Mouse (Mus musculus): ENCODE data around the gene Ackr2. TPM values are rescaled to one million over a fixed set of nuclear protein-coding genes. Genes with fewer than 3 reads are reported as not detected.

Ackr2 gene
- polyA plus RNA-seq, 1 experiment from 2014 or later: 1.2 TPM

DNA sequence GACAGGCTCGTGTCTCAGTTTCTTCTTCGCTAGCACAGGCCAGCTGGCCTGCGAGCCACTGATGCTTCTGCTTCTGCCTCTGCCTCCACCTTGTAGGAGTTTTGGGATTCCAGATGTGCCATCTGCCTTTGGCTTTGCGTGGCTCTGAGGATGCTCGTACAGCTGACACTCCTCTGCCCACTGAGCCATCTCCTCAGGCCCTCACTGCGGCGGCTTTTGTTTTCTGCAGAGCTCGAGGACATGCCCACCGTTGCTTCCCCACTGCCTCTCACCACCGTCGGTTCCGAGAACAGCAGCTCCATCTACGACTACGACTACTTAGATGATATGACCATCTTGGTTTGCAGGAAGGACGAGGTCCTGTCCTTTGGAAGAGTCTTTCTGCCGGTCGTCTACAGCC lies 10.2 kb downstream of the Ackr2 start:
- Histone ChIP-seq H3K36me3 (no peaks in the 10 kb centered on the region), H3K27ac (replicated peaks) (no peak overlapping the region), H3K4me2 (no peak overlapping the region), H3K4me1 (replicated peaks) (no peaks in the 10 kb centered on the region), H3K27me3 (no peaks in the 10 kb centered on the region), H3K9ac (no peak overlapping the region), H3K9me3 (no peaks in the 10 kb centered on the region), H3K4me3 (no peak overlapping the region)
- WGBS: 92% methylated on average over 17 of the region's 17 CpGs
- ATAC-seq (ENCODE audit: low read depth): no peak

DNA sequence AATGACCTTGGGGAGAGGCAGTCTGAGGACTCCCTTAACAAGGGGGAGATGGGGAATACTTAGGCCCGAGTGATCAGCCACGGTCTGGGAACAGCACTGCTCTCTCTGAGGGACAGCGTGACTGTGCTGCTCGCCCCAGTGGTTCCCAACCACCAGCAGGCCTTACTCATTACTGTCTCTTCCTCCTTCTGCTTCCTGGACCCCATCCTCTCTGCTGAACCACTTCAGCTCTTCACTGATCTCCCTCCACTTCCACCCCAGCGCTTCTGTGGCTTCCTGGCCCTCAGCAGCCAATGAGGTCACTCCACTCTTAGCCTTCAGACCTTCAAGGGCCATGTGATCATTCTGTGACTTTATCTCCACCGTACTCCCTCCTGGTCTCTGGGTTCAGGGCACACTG lies 11.5 kb downstream of the Ackr2 start:
- ATAC-seq (ENCODE audit: low read depth): no peak
- H3K4me2 ChIP-seq: no peak overlapping the region
- no peaks in the 10 kb centered on the region for H3K9me3 ChIP-seq
- H3K27ac ChIP-seq (replicated peaks): no peak overlapping the region
- H3K36me3 ChIP-seq: no peaks in the 10 kb centered on the region
- 80% methylated on average over 6 of the region's 6 CpGs for WGBS
- no peak overlapping the region for H3K4me3 ChIP-seq
- H3K4me1 ChIP-seq (replicated peaks): no peaks in the 10 kb centered on the region
- H3K27me3 ChIP-seq: no peaks in the 10 kb centered on the region
- no peak overlapping the region for H3K9ac ChIP-seq

DNA sequence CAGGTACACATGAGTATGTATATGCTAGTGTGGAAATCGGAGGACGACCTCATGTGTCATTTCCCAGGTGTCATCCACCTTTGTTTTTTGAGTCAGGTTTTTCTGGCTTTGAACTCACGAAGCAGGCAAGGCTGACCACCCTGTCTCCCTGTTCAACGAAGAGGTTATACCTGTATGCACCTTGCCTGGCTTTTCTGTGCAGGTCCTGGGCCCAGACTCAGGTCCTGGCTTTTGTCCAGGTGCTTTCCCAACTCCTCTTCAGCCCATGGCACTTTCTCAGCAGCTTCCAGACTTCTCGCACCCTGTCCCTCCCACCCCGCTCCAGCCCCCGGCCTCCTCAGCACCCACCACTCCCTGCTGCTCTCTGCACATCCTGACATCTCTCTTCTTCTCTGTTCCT lies 13.0 kb downstream of the Ackr2 start:
- H3K27me3 ChIP-seq: no peaks in the 10 kb centered on the region; the same call in 1 of the 2 replicates
- H3K4me3 ChIP-seq: no peak overlapping the region
- H3K9me3 ChIP-seq: no peaks in the 10 kb centered on the region
- no peaks in the 10 kb centered on the region for H3K36me3 ChIP-seq
- H3K27ac ChIP-seq (replicated peaks): no peak overlapping the region
- H3K4me2 ChIP-seq: no peak overlapping the region
- no peak for ATAC-seq (ENCODE audit: low read depth)
- WGBS: 90% methylated on average over 7 of the region's 7 CpGs
- no peaks in the 10 kb centered on the region for H3K4me1 ChIP-seq (replicated peaks)
- H3K9ac ChIP-seq: no peak overlapping the region

DNA sequence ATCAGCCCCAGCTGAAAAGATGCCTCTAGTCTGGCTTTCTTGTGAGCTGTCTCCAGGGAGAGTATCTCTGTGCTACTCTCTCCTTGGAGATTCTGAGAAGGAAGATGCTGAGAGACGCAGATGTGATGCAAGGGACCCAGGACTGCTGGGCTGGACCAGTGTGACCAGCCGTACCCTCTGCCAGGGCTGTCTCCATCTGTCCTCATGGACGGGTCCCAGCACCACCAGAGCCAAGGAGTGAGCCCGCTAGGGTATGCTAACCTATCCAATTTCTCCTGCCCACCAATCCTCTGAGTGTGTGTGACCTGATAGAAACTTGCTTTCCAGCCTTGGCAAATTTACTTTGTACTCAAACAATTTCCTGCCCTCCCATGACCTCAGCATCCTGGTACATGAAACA lies 14.6 kb downstream of the Ackr2 start:
- Histone ChIP-seq H3K9me3 (no peaks in the 10 kb centered on the region), H3K27me3 (no peaks in the 10 kb centered on the region; the same call in 1 of the 2 replicates), H3K36me3 (no peaks in the 10 kb centered on the region), H3K9ac (no peak overlapping the region), H3K4me2 (no peak overlapping the region), H3K27ac (replicated peaks) (no peak overlapping the region), H3K4me3 (no peak overlapping the region), H3K4me1 (replicated peaks) (no peaks in the 10 kb centered on the region)
- no peak for ATAC-seq (ENCODE audit: low read depth)
- 84% methylated on average over 4 of the region's 4 CpGs for WGBS

DNA sequence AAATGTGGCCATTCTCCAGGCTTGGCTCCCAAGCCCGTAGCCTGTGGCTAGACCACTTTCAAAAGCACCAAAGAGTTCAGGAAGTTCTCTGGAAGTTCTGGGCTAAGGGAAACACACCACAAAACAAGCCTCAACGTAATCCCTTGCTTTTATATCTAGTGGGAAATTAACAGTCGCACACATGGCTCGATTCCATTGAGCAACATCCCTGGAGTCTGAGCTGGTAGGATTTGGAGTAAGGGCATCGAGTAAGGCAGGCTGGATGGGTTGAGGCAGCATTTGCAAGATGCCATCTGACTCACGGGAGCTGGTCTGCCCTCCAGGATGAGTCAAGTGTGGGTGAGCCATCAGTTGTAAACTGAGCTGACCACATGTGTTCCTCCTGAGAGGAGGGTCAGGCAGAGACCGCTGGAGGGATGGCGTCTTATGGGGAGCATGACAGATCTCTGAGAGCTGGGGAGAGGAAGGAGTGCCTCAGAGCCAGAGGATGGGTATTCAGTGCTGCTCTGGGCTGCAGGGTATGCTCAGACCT lies 16.1 kb downstream of the Ackr2 start:
- no peak overlapping the region for H3K4me2 ChIP-seq
- no peaks in the 10 kb centered on the region; the same call in 1 of the 2 replicates for H3K27me3 ChIP-seq
- ATAC-seq (ENCODE audit: low read depth): no peak
- H3K4me3 ChIP-seq: no peak overlapping the region
- no peak overlapping the region for H3K27ac ChIP-seq (replicated peaks)
- no peak overlapping the region for H3K9ac ChIP-seq
- 84% methylated on average over 8 of the region's 8 CpGs for WGBS
- no peaks in the 10 kb centered on the region for H3K9me3 ChIP-seq
- no peaks in the 10 kb centered on the region for H3K4me1 ChIP-seq (replicated peaks)
- H3K36me3 ChIP-seq: no peaks in the 10 kb centered on the region

DNA sequence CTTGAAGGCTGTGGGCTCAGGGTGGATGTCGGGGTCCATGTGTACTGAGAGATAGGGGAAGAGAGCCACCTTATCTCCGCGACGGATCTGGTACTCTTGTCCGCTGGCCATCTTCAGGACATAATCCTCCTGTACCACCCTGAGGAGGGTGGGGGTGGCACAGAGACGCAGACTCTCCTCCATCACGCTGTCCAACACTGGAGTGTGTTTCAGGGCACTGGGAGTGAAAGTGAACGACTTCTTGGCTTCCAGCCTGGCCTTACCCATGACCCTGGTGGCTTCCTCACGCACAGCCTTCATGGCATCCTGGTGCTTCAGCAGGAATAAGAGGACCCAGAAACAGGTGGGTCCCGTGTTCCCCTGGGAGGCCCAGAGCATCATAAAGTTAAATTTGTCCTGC lies 16.9 kb downstream of the Ackr2 start:
- WGBS: 89% methylated on average over 10 of the region's 10 CpGs
- H3K27ac ChIP-seq (replicated peaks): no peak overlapping the region
- H3K9me3 ChIP-seq: no peaks in the 10 kb centered on the region
- no peaks in the 10 kb centered on the region for H3K36me3 ChIP-seq
- H3K9ac ChIP-seq: no peak overlapping the region
- H3K4me3 ChIP-seq: no peak overlapping the region
- H3K27me3 ChIP-seq: no peaks in the 10 kb centered on the region; the same call in 1 of the 2 replicates
- no peaks in the 10 kb centered on the region for H3K4me1 ChIP-seq (replicated peaks)
- no peak overlapping the region for H3K4me2 ChIP-seq
- no peak for ATAC-seq (ENCODE audit: low read depth)

DNA sequence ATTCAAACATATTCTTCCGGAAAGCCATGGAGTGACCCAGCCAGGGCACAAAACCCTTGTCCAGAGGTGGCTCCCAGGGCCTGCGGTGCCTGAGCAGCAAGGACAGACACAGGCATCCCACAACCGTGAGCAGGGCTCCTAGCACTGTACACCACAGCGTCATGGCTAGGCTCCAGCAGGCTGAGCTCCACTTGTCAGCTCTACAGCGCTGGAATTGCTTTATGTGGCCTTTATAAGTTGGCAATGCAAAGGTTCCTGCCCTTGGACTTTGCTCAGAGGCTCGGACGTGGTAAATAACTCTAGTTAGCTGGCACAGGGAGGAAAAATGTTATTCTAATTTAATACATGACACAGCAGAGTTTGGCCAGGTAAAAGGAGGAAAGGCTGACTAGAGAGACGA lies 17.9 kb downstream of the Ackr2 start, which contains the start of gene Cyp8b1:
TSS of gene Cyp8b1 (minus strand) at position 204 of the 400 bp plus-strand sequence.
- Histone ChIP-seq H3K4me2 (no peak within 1 kb of the TSS), H3K4me1 (replicated peaks) (no peaks in the 10 kb centered on the region), H3K9ac (no peak within 1 kb of the TSS), H3K27ac (replicated peaks) (no peak within 1 kb of the TSS), H3K36me3 (no peaks in the 10 kb centered on the region), H3K9me3 (no peaks in the 10 kb centered on the region), H3K4me3 (no peak within 1 kb of the TSS), H3K27me3 (no peaks in the 10 kb centered on the region; the same call in 1 of the 2 replicates)
- ATAC-seq (ENCODE audit: low read depth): no peak
- 87% methylated on average over 8 of the region's 8 CpGs for WGBS

DNA sequence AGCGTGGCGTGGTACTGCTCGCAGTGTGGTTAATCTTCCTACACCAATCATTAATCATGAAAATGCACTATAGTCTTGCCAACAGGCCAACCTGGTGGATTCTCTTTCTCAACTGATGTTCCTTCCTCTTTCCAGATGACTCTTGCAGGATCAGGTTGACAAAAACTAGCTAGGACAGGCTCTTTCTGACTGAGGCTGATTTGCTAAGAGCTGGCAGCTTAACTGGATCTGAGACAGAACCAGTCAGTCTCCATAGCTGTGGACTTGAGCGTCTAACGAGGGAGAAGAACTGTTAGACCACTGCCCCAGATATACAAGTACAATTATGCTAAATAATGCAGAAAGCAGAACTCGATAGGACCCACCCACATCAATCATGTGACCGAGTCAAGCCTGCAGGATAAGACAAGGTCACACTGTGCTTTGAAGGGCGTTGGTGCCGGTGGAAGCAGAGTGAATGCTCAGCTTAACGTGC lies 20.9 kb downstream of the Ackr2 start:
- no peak overlapping the region for H3K27ac ChIP-seq (replicated peaks)
- ATAC-seq (ENCODE audit: low read depth): no peak
- 78% methylated on average over 10 of the region's 10 CpGs for WGBS
- no peak overlapping the region for H3K4me2 ChIP-seq
- no peaks in the 10 kb centered on the region for H3K4me1 ChIP-seq (replicated peaks)
- no peak overlapping the region for H3K4me3 ChIP-seq
- H3K36me3 ChIP-seq: no peaks in the 10 kb centered on the region
- H3K9ac ChIP-seq: no peak overlapping the region
- no peaks in the 10 kb centered on the region; the same call in 1 of the 2 replicates for H3K27me3 ChIP-seq
- H3K9me3 ChIP-seq: no peaks in the 10 kb centered on the region

DNA sequence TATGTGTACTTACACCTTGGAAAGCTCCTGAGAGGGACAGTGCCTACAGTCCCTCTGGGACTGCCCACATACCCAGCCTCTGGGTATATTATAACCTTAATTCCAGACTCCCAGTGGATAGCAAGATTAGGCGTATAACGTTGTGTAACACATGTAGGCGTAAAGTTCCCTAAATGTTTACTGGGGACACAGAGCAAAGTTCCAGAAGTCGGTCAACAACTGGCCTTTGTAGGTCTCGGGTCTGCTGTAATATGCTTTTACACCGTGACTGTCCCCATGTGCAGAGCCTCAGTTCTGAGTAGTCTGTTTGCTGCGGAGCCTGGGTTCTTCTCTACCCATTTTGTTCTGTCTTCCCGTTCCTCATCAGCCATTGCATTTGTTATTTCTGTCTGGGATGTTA lies 25.3 kb downstream of the Ackr2 start:
- WGBS: 91% methylated on average over 8 of the region's 8 CpGs
- Histone ChIP-seq H3K27me3 (no peaks in the 10 kb centered on the region), H3K4me3 (no peak overlapping the region), H3K9me3 (no peaks in the 10 kb centered on the region), H3K27ac (replicated peaks) (no peak overlapping the region), H3K4me1 (replicated peaks) (no peaks in the 10 kb centered on the region), H3K36me3 (no peaks in the 10 kb centered on the region), H3K9ac (no peak overlapping the region), H3K4me2 (no peak overlapping the region)
- ATAC-seq (ENCODE audit: low read depth): no peak

DNA sequence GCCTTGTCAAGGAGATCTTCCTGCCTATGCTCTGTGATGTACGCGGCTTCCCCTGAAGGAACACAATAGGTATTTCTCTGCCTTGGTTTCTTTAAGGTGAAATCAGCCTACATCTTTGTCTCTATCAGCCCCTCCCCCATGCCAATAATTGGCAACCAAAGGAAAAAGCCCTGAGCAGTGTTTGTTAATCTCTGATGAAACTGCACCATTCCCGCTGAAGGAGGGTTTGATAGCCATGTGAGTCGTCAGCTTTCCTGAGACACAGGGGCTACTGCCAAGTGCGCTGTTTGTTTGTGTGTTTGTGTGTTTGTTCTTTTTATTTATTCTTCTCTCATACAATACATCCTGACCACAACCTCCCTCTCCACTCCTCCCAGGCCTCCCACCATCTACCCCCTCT lies 25.8 kb downstream of the Ackr2 start:
- Histone ChIP-seq H3K9ac (no peak overlapping the region), H3K4me3 (no peak overlapping the region), H3K4me1 (replicated peaks) (no peaks in the 10 kb centered on the region), H3K27me3 (no peaks in the 10 kb centered on the region), H3K36me3 (no peaks in the 10 kb centered on the region), H3K27ac (replicated peaks) (no peak overlapping the region), H3K4me2 (no peak overlapping the region), H3K9me3 (no peaks in the 10 kb centered on the region)
- no peak for ATAC-seq (ENCODE audit: low read depth)
- 80% methylated on average over 5 of the region's 5 CpGs for WGBS

DNA sequence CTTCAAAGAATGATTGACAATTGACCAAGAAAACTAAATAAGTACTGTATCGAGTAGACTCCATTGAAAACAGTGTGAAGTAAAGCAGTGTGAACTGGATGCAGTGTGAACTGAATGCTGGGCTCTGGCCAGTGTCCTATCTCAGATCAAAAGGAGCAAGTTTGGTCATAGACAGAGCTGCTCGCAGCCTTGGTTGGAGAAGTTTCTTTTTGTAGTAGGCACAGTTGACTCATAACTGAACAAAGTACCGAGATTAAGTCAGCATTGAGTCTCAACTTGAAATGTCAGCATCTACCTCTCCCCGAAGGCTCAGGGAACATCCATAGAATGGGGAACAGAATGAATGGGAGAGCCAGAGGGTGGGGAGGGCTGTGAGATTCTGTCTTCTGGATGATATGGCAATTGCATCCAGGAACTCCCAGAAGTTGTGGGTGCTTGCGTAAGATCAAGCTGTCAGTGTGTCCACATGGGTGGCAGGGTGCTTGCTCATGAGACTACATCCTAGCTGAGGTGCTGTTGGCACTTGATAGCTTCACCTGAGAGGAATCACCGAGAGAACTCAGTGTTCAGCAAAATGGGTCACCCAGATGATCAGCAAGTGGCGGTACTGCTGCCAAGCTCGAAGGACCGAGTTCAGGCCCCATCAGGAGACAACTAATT lies 26.9 kb downstream of the Ackr2 start:
- ATAC-seq (ENCODE audit: low read depth): no peak
- H3K4me2 ChIP-seq: no peak overlapping the region
- H3K4me1 ChIP-seq (replicated peaks): no peaks in the 10 kb centered on the region
- no peaks in the 10 kb centered on the region for H3K36me3 ChIP-seq
- WGBS: 92% methylated on average over 9 of the region's 9 CpGs
- no peak overlapping the region for H3K9ac ChIP-seq
- H3K27me3 ChIP-seq: no peaks in the 10 kb centered on the region
- no peaks in the 10 kb centered on the region for H3K9me3 ChIP-seq
- H3K4me3 ChIP-seq: no peak overlapping the region
- H3K27ac ChIP-seq (replicated peaks): no peak overlapping the region

DNA sequence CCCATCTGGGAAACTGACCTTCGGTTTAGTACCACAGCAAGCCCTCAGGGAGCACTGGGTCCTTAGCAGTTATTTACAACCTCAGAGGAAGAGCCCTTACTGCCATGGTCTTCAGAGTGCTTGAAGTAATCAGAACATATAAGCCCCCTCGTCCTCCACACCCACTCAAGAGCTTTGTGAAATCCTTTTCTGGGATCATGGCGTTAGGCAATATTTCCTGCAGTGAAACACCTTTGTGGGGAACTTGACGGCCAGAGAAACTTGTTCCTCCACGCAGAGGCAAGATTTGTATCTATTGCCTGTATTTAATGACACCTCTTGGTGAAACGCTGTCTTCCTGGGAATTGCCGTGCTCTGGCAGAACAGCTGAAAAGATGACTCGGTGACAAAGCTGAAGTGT lies 27.8 kb downstream of the Ackr2 start:
- no peak overlapping the region for H3K4me3 ChIP-seq
- no peaks in the 10 kb centered on the region for H3K4me1 ChIP-seq (replicated peaks)
- WGBS: 70% methylated on average over 8 of the region's 8 CpGs
- H3K9ac ChIP-seq: no peak overlapping the region
- H3K36me3 ChIP-seq: no peaks in the 10 kb centered on the region
- H3K27me3 ChIP-seq: no peaks in the 10 kb centered on the region
- H3K27ac ChIP-seq (replicated peaks): no peak overlapping the region
- H3K9me3 ChIP-seq: no peaks in the 10 kb centered on the region
- no peak for ATAC-seq (ENCODE audit: low read depth)
- H3K4me2 ChIP-seq: no peak overlapping the region
